Mouse (Mus musculus): Measurements from ENCODE around the gene Kazn.

Kazn gene

DNA sequence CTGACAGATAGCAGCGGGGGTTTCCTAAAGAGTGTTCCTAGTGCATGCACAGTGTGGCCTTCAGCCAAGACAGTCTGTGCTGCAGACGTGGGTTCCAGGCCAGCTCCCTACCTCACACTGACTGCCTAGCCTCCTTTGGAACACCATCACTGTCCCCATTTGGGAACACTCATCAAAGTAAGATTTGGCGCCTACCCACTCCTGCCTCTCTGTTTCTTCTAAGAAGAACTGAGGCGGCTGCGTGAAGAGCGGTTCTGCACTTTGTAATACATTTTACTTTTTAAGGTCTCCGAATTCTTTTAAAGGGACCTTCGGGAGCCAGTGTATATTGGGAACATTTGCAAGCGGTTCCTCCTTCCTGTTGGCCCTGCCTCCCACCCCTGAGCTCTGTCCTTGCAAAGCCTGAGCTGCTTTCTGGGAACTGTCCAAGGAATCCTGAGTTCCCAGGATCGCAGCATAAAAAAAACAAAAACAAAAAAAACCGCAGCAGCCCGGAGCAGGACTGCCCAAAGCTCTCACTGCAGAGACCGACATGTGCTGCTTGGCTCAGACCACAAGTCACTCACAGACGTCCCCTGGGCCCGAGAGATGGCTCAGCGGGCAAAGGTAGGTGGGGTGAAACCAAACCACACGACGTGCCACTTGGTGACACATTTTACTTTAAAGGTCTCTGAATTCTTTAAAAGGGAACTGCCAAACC, 161.5 kb downstream of the Kazn start:
- peak; percentile 48 for DNase-seq (ENCODE audit: low read depth)

DNA sequence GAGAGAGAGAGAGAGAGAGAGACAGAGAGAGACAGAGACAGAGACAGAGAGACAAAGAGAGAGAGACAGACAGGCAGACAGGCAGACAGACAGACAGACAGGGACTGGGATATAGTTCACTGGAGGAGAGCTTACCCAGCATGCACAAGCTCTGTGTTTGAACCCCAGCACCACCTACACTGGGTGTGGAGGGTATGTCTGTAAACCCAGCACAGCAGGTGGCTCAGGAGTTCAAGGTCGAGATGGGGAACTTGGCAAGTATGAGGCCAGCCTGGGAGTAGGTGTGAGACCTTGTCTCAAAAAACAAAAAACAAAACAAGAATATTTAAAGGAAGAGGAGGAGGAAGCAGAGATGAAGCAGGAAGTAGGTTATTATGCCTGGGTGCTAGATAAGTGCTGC, 162.3 kb downstream of the Kazn start:
- peak; percentile 36 for DNase-seq (ENCODE audit: low read depth)

DNA sequence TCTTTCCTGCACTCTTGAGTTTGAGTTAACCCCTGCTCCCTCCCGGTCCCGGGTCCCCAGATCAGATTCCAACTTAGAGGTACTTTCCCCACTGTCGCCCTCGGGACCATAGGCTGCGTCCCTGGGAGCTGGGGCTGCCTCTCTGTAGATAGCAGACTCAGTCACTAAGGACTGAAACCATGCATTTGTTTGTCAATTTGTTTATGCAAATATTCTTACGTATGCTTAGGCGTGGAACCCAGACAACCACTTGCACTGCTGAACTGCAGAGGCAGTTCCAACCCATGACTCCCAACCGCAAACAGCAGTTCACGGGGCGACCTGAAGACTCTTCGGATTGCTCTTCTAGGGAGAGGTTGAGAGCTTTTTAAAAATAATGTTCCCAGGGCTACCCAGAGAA, 163.3 kb downstream of the Kazn start:
- no peak for DNase-seq (ENCODE audit: low read depth)

DNA sequence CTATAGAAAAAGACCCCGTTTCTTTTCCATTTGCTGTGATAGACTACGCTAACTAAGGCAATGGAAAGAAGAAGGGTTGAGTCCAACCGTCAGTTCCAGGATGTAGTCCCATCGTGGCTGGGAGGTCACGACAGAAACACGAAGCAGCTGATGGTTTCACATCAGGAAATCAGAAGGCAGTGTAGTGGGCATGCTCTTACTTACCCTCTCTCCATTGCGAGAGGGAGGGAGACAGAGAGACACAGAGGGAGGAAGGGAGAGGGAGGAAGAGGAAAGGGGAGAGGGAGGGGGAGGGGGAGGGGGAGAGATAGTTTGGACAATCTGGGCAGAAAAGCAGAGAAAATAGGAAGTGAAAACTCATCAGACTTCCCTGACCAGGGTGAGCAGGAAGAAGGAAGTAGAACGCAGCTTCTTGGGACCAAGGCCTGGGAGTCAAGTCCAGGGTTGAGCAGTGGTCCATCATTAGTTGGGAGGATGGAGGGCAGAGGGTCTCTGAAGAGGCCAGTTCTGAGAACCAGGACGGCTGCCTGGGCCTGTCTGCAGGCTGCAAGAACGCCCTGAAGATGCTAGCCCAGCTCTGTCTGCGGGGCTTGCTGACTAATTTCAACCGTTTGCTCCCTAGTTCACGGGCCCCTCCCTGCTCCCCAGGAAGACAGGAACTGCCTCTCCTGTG, 165.0 kb downstream of the Kazn start:
- DNase-seq (ENCODE audit: low read depth) = peak; percentile 27

DNA sequence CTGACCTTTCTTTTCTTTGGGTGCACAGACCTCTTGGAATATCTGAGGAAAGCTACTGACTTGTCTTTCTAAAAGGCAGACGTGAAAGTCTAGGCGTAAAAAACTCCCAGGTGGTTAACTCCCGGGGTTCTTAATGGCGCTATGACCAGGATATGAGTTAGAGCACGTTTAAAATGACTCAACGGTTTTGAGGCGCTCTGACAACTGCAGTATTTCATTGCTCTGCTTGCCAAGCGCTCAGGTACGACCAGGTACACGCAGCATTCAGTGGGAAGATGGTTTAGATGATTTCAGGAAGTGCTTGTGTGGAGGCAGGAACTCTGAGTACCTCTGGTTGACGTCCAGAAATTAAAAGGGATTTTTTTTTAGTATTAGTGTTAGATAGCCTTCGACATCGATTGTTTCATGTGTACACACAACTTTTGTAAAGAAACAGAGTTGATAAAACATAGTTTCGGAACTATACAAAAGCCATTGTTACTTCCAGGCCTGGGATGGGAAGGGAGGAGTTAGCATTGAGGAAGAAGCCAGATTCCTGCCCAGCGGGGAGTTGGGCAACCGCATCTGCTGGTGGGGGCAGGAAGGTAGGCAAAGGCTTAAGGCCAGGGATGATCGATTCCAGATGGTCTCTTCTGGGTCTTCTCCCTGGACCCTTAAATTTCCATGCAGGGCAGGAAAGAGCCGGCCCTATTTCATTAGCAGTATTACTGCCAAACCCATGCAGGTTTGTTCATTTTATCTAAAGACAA, 167.8 kb downstream of the Kazn start:
- no peak for DNase-seq (ENCODE audit: low read depth)

DNA sequence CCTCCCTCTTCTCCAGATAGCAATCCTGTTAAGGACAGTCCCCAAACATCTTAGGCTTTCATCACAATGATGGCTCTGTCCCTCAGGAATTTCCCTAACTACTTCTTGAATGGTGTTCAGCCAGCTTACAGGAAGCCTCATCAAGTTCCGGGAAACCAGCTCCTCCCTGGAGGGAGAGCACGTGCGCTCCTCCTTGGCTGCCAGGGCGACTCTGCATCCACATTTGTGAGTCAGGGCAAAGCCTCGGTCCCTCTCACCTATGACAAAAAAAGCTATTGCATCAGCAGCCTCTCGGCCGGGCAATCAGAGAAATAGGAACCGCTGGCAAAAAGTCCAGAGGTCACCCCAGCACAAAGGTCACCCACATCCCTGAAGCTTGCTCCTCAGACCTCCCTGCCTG, 168.4 kb downstream of the Kazn start:
- DNase-seq (ENCODE audit: low read depth) = no peak

DNA sequence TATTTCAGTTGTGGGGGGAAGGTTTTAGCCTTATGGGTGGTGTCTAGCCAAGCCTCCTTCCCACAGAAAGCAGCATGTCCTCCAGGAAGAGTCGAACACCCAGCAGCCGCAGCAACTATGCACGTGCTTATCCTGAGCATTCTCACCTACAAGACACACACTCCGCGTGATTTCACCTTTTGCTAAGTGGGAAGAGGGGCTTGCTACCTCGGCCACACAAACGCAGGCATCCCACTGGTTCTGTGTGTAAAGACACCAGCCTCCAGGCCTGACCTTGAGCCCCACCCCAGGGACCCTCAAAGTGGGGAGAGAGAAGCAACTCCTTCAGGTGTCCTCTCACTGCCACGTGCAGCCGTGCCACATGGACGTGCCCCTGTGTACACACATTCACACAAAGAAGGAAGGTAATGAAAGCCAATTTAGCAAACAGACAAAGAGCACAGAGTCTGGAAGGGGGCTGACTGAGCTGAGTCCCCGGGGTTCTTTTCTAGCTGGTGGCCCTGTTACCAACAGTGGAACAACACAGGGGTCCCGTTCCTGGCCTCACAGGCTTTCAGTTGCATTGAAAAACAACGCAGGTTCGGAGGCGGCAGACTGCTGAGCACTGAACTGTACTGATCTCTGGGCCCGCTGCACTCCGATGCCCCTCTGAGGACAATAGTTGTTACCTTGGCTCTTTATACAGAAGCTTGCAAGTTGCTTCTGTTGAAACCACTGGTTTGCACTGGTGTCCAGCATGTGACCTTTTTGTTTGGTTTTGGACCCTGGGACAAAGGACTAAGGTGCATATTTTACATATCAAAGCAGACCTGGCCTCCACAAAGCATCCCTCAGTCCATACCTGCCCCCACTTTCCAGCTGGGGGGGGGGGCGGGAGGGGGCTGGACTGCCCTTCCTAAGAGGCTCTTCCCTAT, 170.0 kb downstream of the Kazn start:
- no peak for DNase-seq (ENCODE audit: low read depth)

DNA sequence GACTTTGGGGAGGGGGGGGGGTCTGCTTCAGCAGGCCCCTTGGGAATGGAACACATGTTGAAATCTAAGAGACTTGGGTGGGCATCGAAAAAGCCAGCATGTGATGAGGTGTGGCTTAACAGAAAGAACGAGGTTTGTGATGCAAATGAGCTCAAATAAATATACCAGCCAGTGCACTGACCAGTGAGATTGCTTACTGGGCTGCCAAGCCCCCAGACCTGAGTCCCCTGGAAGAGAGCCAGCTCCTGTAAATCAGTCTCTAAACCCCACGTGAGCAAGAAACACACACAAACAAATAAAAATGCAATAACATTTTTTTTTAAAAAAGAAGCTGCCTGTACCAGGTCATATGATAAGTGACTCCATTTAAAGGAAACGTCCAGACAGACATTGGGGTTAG, 172.6 kb downstream of the Kazn start:
- no peak for DNase-seq (ENCODE audit: low read depth)

DNA sequence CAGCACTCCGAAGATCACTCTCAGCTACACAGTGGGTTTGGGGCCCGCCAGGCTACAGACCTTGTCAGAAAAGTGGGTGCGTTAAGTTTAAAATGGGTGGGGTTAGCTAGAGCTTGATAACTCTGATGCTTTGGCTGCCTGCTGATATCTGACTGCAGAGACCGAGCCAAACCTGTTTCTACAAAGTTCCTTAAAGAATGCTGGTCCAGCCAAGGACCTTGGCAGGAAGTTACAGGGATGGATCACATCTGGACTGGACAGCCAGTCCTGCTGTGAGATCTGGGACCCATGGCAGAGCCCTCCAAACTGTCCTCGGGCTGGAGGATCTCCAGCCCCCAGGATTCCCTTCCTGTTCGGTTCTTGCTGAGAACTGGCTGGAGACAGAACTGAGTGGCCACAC, 173.4 kb downstream of the Kazn start:
- no peak for DNase-seq (ENCODE audit: low read depth)

DNA sequence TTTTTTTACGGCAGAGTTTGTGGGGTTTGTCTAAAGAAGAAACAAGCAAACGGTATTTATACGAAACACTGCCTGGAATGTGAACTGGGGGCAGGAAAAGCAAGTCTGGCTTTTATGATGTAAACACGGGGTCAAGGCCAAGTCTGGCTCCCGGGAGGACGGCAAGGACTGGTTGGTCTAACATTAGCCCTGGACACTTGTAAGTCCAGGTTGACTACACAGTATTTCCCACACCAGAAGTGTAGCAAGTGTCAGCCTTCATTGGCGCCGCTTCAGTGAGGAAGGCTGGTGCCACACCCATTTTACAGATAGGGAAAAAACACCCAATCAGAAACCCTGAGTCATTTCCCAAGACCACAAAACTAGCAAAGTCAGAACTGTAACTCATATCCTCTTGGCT, 173.9 kb downstream of the Kazn start:
- no peak for DNase-seq (ENCODE audit: low read depth)

DNA sequence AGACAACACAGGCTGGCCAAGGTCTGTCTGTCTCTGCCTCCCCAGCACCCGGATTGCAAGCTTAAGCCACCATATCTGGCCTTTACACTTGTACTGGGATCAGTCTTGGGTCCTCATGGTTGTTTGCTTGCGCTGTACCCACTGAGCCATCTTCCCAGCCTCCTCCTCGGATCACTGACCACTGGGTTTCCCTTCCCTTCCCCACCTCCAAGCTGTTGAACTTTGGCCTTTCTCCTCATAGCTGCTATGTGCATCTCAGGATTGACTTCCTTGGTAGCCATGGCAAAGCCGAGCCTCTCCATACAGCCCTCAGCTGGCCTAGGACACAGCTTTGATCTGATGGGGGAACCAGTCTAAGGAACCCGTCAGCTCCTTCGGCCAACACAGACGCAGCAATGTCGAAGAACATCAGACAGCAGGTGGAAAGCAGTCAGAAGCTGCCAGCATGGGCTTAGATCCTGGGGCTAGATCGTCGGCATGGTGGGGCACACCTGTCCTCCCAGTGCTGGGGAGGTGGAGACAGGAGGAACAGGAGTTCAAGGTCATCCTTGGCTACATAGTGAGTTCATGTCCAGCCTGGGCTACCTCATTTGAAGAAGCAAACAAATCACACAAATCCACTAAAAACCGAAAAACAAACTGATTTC, 174.5 kb downstream of the Kazn start:
- no peak for DNase-seq (ENCODE audit: low read depth)

DNA sequence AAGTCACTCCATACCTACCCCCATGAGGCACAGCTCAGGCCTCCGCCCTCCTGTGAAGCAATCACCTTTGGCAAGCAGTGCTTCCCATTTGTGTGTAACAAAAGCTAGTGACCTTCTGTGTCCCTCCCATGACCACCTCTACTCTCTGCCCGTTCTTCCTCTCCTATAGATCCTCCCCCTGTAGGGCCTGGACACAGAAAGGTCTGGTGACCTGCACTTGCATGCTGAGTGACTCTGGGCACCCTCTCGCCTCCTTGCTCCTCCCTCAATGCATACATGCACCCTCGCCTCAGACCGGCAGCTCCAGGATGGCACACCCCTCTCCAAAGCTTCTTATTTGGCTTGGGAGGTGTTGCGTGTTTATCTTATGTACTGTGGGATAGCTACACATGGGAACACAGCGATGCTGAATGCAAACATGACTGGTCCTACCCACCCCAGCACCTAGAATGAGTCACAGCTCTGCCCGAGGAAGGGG, 176.1 kb downstream of the Kazn start:
- no peak for DNase-seq (ENCODE audit: low read depth)

DNA sequence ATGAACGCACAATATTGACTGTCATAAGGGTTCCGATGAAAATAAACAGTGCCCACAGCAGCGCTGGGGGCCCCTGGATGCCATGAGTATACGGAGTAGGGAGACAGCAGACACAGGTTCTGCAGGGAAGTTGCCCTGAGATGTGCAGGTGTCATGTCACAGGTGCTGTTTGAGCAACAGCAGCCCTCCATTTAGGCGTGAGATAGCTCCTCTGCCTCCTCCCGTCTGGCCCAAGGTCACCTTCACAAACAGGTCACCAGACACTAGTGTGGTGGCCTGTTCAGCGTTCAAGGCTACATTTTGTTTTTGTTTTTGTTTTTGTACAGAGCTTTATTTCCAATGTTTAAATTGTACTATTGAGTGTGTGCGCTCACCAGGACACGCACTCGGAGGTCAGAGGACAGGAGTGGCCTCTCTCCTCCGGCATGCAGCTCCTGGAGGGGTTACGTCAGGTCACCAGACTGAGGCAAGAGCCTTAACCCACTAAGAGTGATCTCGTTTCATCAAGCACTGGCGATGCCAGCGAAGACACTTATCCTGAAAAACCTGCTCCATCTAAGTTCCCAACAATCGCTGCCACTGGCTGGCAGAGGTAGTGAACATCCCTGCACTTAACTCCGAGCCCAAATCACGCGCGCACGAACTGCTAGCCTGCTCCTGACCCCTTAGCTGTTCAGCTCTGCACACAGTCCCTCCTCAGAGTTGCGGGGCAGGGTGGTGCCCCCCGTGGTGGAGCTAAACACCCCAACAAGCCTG, 177.5 kb downstream of the Kazn start:
- DNase-seq (ENCODE audit: low read depth) = no peak

DNA sequence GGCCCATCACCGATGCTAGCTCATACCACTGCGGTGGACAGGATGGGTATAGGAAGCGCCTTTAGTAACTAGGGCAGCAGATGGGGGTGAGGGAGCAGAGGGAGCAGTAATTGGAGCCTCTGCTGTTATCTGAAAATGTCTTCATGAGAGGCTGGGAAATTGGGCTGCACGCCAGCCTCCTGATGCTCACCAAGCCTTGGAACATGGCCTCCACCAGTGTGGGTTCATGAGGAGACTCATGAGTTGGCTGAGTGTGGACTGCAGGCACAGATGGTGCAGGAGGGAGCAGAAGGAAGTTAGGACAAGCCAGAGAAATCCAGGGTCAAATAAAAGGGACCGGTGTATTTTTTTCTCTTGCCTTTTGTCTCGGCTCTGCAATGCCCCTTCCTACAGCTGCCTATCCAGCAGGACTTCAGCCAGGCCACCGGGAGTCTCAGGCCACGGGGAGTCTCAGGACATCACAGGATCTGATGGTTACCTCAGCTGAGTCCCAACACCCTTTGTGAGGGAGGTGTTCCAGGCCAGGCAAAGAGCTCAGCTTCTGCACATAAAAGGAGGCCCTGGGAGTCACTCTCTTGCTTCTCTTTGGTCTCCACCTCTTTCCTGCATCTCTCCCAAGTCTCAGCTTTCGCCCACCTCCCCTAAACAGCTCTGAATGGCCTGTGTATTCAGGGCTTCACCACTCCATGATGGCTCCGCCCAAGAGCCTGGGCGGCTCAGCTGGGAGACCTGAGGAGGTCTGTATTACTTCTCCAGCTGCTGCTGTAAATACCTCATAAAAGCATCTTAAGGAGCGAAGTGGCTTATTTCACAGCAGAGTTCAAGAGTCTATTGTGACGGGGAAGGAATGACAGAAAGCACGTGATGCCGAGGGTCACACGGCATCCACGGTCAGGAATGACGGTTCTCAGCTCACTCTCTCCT, 178.5 kb downstream of the Kazn start:
- DNase-seq (ENCODE audit: low read depth) = no peak

DNA sequence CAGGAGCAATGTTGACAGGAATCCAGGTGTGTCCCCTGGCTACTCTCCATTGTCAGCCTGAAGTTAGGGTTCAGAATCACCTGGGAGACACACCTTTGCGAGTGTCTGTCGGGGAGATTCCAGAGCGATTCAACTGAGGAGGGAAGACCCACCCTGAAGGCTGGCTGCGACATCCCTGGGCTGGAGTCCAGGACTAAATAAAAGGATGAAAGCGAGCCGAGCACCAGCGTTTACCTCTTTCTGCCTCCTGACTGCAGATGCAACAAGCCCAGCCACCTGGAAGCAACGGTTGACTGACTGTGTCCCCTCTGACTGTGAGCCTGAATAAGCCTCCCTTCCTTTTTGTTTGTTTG, 179.4 kb downstream of the Kazn start:
- no peak for DNase-seq (ENCODE audit: low read depth)

DNA sequence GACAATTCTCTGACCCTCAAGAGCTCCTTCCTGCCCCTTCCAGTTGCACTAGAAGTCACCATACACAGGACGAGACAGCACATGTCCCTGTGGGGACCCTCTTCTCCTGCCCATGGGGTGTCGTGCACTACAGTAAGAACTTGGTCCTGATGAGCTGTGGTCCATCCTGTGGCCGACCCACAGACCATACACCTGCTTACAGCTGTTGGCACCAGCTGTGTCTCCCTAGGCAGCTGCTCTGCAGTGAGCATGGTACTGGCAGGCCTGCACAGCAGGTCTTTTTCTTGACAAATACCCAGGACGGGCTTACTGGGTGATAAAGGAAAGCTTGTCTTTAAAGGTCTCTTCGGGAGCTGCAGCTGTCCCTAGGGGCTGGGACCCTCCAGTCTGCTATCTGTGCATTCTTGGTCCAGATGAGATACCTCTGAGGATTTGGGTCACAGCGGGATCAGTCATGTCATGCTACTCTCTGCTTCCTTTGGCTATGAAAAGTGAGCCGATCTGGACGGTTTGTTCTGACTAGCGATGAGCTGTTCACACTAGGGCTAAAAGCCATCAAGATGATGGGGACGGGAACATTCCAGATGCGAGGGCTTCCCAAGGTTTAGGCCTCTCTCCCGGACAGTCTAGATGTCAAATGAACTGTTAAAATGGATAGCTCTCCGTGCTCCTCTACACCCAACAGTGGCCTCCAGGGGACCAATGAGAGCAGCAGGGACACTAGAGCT, 179.9 kb downstream of the Kazn start:
- no peak for DNase-seq (ENCODE audit: low read depth)

DNA sequence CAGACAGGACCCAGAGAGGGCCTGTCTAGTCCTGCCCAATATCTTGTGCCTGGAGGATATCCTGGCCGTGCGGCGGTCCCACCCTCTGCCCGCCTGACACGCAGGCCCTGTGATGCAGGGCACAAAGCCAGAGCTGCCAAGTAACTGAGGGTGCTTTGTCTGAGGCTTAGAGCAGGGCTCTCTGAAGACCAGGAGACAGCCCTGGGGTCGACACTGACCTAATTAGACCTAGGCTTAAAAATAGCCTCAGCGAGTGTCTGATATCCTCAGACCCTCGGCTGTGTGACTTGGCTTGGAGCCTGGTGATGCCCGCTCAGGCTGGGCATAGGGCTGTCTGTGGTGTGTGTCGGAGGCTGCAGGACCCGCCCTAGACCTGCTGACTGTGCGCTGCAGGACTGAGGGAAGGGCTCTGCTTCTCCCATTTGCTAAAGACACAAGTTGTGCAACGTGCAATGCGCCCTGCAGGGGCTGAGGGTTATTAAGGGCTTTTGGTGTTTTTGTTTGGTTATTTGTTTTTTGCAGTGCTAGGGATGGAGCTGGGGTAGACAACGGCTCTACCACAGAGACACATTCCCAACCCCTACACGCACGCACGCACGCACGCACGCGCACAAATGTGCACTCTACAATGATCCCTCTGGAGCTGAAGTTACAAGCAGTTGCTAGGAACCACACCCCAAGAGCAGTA, 181.5 kb downstream of the Kazn start:
- no peak for DNase-seq (ENCODE audit: low read depth)

DNA sequence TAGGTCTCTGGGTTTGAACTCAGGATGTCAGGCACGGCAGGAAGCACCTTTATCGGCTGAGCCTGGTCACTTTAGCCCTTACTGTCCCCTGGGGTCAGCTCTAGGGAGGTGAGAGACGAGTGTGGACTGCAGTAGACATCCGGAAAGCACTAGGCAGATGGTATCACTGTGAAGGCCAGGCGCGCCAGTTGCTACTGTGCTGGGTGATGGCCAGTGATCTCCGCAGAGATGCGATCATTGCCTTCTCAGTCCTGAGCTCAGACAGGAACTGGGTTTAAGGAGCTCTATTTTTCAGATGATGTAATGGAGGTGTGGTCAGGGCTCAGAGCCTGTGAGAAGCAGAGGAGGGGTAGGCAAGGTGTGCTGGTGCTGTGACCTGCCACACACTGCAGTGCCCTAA, 183.6 kb downstream of the Kazn start:
- no peak for DNase-seq (ENCODE audit: low read depth)

DNA sequence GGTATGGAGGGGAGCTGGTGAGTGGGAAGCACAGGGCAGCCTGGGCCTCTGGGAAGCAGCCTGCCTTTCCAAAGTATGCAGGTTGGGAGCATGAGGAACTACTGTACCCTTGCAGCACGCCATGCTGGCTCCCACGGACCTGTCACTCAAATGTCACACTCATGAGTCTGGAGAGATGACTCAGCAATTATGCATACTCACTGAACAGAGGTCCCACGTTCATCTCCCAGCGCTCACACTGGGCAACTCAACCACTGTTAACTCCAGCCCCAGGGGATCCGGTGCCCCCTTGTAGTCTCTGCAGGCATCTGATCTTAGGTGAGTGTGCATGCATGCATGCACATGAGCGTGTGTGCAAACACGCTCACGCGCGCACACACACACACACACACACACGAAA, 184.6 kb downstream of the Kazn start:
- no peak for DNase-seq (ENCODE audit: low read depth)

All from induced T-regulatory cell, adult 2 months (primary cell).